Mouse (Mus musculus): ENCODE data around the gene Olfr1047. TPM values are rescaled to one million over a fixed set of nuclear protein-coding genes. Genes with fewer than 3 reads are reported as not detected.
"Not testable (repeated sequence)": the region's sequence is repeated elsewhere in the genome, so short reads cannot be mapped to it uniquely, and the experiment has no call there.

The Olfr1047 gene
- not detected in 2 replicates for polyA plus RNA-seq (2015; fragmentation: Nextera tagmentation; extraction: Ambion mirVana)

GRCm38 (mm10) chr2:86231301-86231700, at the start of gene Olfr1047:
TSS of gene Olfr1047 (minus strand) at chr2:86231401.
- H3K27me3 ChIP-seq (ENCODE audit: control insufficient read depth, insufficient read depth, low read depth, low read length): no peaks in the 10 kb centered on the region
- no peaks in the 10 kb centered on the region for H3K36me3 ChIP-seq (ENCODE audit: control insufficient read depth, insufficient read depth, low read length)
- H3K4me3 ChIP-seq (ENCODE audit: low read depth, low read length): no peak within 1 kb of the TSS
- 94% methylated on average over 1 of the region's 1 CpGs for WGBS
- H3K9me3 ChIP-seq (replicated peaks; ENCODE audit: control insufficient read depth, low read length, poor library complexity, severe bottlenecking): no peaks in the 10 kb centered on the region
- H3K4me2 ChIP-seq (ENCODE audit: low read length): no peak within 1 kb of the TSS
- no peak within 1 kb of the TSS for H3K9ac ChIP-seq (ENCODE audit: low read depth, low read length)
- no peaks in the 10 kb centered on the region for H3K4me1 ChIP-seq (ENCODE audit: control insufficient read depth, insufficient read depth, low read length)
- H3K27ac ChIP-seq (ENCODE audit: low read length): no peak within 1 kb of the TSS
- ATAC-seq: no peak

- not testable (repeated sequence) for H3K9me3 ChIP-seq (replicated peaks; ENCODE audit: control insufficient read depth, low read length, poor library complexity, severe bottlenecking); H3K4me1 ChIP-seq (ENCODE audit: control insufficient read depth, insufficient read depth, low read length); H3K4me3 ChIP-seq (ENCODE audit: low read depth, low read length); H3K36me3 ChIP-seq (ENCODE audit: control insufficient read depth, insufficient read depth, low read length); ATAC-seq; H3K27ac ChIP-seq (ENCODE audit: low read length); H3K9ac ChIP-seq (ENCODE audit: low read depth, low read length); H3K27me3 ChIP-seq (ENCODE audit: control insufficient read depth, insufficient read depth, low read depth, low read length); H3K4me2 ChIP-seq (ENCODE audit: low read length)
Measured at GRCm38 (mm10) chr2:86278988-86279387, 47.8 kb upstream of the Olfr1047 start, which contains the start of gene Olfr1051. TSS of gene Olfr1051 (minus strand) at chr2:86279088.

GRCm38 (mm10) chr2:86258228-86258627, 27.0 kb upstream of the Olfr1047 start, which contains the start of gene Olfr1049:
TSS of gene Olfr1049 (minus strand) at chr2:86258328.
- not testable (repeated sequence) for H3K4me1 ChIP-seq (ENCODE audit: control insufficient read depth, insufficient read depth, low read length); H3K4me2 ChIP-seq (ENCODE audit: low read length); H3K36me3 ChIP-seq (ENCODE audit: control insufficient read depth, insufficient read depth, low read length); H3K27me3 ChIP-seq (ENCODE audit: control insufficient read depth, insufficient read depth, low read depth, low read length); H3K4me3 ChIP-seq (ENCODE audit: low read depth, low read length); H3K27ac ChIP-seq (ENCODE audit: low read length); ATAC-seq; H3K9ac ChIP-seq (ENCODE audit: low read depth, low read length); H3K9me3 ChIP-seq (replicated peaks; ENCODE audit: control insufficient read depth, low read length, poor library complexity, severe bottlenecking)

- no peak for ATAC-seq
- H3K4me2 ChIP-seq (ENCODE audit: low read length): no peak within 1 kb of the TSS
- no peak within 1 kb of the TSS for H3K4me3 ChIP-seq (ENCODE audit: low read depth, low read length)
- no peak within 1 kb of the TSS for H3K27ac ChIP-seq (ENCODE audit: low read length)
- H3K27me3 ChIP-seq (ENCODE audit: control insufficient read depth, insufficient read depth, low read depth, low read length): no peaks in the 10 kb centered on the region
- no peaks in the 10 kb centered on the region for H3K36me3 ChIP-seq (ENCODE audit: control insufficient read depth, insufficient read depth, low read length)
- H3K9me3 ChIP-seq (replicated peaks; ENCODE audit: control insufficient read depth, low read length, poor library complexity, severe bottlenecking): no peaks in the 10 kb centered on the region
- no peak within 1 kb of the TSS for H3K9ac ChIP-seq (ENCODE audit: low read depth, low read length)
- no peaks in the 10 kb centered on the region for H3K4me1 ChIP-seq (ENCODE audit: control insufficient read depth, insufficient read depth, low read length)
Measured at GRCm38 (mm10) chr2:86240189-86240588, 9.0 kb upstream of the Olfr1047 start, which contains the start of gene Olfr1048. TSS of gene Olfr1048 (minus strand) at chr2:86240289.

GRCm38 (mm10) chr2:86219214-86219613, 12.0 kb downstream of the Olfr1047 start, which contains the start of gene Olfr1046:
TSS of gene Olfr1046 (minus strand) at chr2:86219314.
- Histone ChIP-seq H3K27ac (ENCODE audit: low read length) (no peak within 1 kb of the TSS), H3K9ac (ENCODE audit: low read depth, low read length) (no peak within 1 kb of the TSS), H3K4me2 (ENCODE audit: low read length) (no peak within 1 kb of the TSS), H3K4me3 (ENCODE audit: low read depth, low read length) (no peak within 1 kb of the TSS), H3K4me1 (ENCODE audit: control insufficient read depth, insufficient read depth, low read length) (no peaks in the 10 kb centered on the region), H3K9me3 (replicated peaks; ENCODE audit: control insufficient read depth, low read length, poor library complexity, severe bottlenecking) (no peaks in the 10 kb centered on the region), H3K27me3 (ENCODE audit: control insufficient read depth, insufficient read depth, low read depth, low read length) (no peaks in the 10 kb centered on the region), H3K36me3 (ENCODE audit: control insufficient read depth, insufficient read depth, low read length) (no peaks in the 10 kb centered on the region)
- ATAC-seq: no peak
- 64% methylated on average over 2 of the region's 2 CpGs for WGBS

GRCm38 (mm10) chr2:86202909-86203308, 28.3 kb downstream of the Olfr1047 start, which contains the start of gene Olfr1045:
TSS of gene Olfr1045 (minus strand) at chr2:86203009.
- H3K27ac ChIP-seq (ENCODE audit: low read length): no peak within 1 kb of the TSS
- no peaks in the 10 kb centered on the region for H3K4me1 ChIP-seq (ENCODE audit: control insufficient read depth, insufficient read depth, low read length)
- H3K36me3 ChIP-seq (ENCODE audit: control insufficient read depth, insufficient read depth, low read length): no peaks in the 10 kb centered on the region
- no peaks in the 10 kb centered on the region for H3K9me3 ChIP-seq (replicated peaks; ENCODE audit: control insufficient read depth, low read length, poor library complexity, severe bottlenecking)
- no peak for ATAC-seq
- no peak within 1 kb of the TSS for H3K9ac ChIP-seq (ENCODE audit: low read depth, low read length)
- H3K4me2 ChIP-seq (ENCODE audit: low read length): no peak within 1 kb of the TSS
- H3K27me3 ChIP-seq (ENCODE audit: control insufficient read depth, insufficient read depth, low read depth, low read length): no peaks in the 10 kb centered on the region
- no peak within 1 kb of the TSS for H3K4me3 ChIP-seq (ENCODE audit: low read depth, low read length)

GRCm38 (mm10) chr2:86195863-86196262, 35.3 kb downstream of the Olfr1047 start:
- no peak for ATAC-seq
- no peaks in the 10 kb centered on the region for H3K4me1 ChIP-seq (ENCODE audit: control insufficient read depth, insufficient read depth, low read length)
- H3K36me3 ChIP-seq (ENCODE audit: control insufficient read depth, insufficient read depth, low read length): no peaks in the 10 kb centered on the region
- no peak overlapping the region for H3K4me3 ChIP-seq (ENCODE audit: low read depth, low read length)
- no peak overlapping the region for H3K4me2 ChIP-seq (ENCODE audit: low read length)
- no peaks in the 10 kb centered on the region for H3K27me3 ChIP-seq (ENCODE audit: control insufficient read depth, insufficient read depth, low read depth, low read length)
- H3K9ac ChIP-seq (ENCODE audit: low read depth, low read length): no peak overlapping the region
- WGBS: 61% methylated on average over 1 of the region's 1 CpGs
- H3K27ac ChIP-seq (ENCODE audit: low read length): no peak overlapping the region
- H3K9me3 ChIP-seq (replicated peaks; ENCODE audit: control insufficient read depth, low read length, poor library complexity, severe bottlenecking): no peaks in the 10 kb centered on the region

GRCm38 (mm10) chr2:86185583-86185982, 45.6 kb downstream of the Olfr1047 start, which contains the start of gene Olfr52:
TSS of gene Olfr52 (minus strand) at chr2:86185683.
- Histone ChIP-seq H3K9me3 (replicated peaks; ENCODE audit: control insufficient read depth, low read length, poor library complexity, severe bottlenecking) (no peaks in the 10 kb centered on the region), H3K4me2 (ENCODE audit: low read length) (no peak within 1 kb of the TSS), H3K4me3 (ENCODE audit: low read depth, low read length) (no peak within 1 kb of the TSS), H3K27ac (ENCODE audit: low read length) (no peak within 1 kb of the TSS), H3K36me3 (ENCODE audit: control insufficient read depth, insufficient read depth, low read length) (no peaks in the 10 kb centered on the region), H3K27me3 (ENCODE audit: control insufficient read depth, insufficient read depth, low read depth, low read length) (no peaks in the 10 kb centered on the region), H3K9ac (ENCODE audit: low read depth, low read length) (no peak within 1 kb of the TSS), H3K4me1 (ENCODE audit: control insufficient read depth, insufficient read depth, low read length) (no peaks in the 10 kb centered on the region)
- no peak for ATAC-seq

- H3K27ac ChIP-seq (ENCODE audit: low read length): no peak overlapping the region
- no peaks in the 10 kb centered on the region for H3K4me1 ChIP-seq (ENCODE audit: control insufficient read depth, insufficient read depth, low read length)
- no peak overlapping the region for H3K4me2 ChIP-seq (ENCODE audit: low read length)
- no peaks in the 10 kb centered on the region for H3K27me3 ChIP-seq (ENCODE audit: control insufficient read depth, insufficient read depth, low read depth, low read length)
- H3K9me3 ChIP-seq (replicated peaks; ENCODE audit: control insufficient read depth, low read length, poor library complexity, severe bottlenecking): no peaks in the 10 kb centered on the region
- H3K4me3 ChIP-seq (ENCODE audit: low read depth, low read length): no peak overlapping the region
- ATAC-seq: no peak
- H3K36me3 ChIP-seq (ENCODE audit: control insufficient read depth, insufficient read depth, low read length): no peaks in the 10 kb centered on the region
- no peak overlapping the region for H3K9ac ChIP-seq (ENCODE audit: low read depth, low read length)
- 83% methylated on average over 3 of the region's 3 CpGs for WGBS
Measured at GRCm38 (mm10) chr2:86179950-86180349, 51.3 kb downstream of the Olfr1047 start.
